1 mouse cellular context compared by ENCODE assay signal in genomic region chr3:96351623-96352022, GRCm38 (mm10). TPM values are rescaled to one million over a fixed set of nuclear protein-coding genes. Genes with fewer than 3 reads are reported as not detected.
"Had no signal": no experiment of that assay in that cellular context is flagged by ENCODE, and none has a peak within 500 bp of the region (broad histone marks: within the 10 kb centered on the region; RNA-seq: fewer than 3 reads in every experiment).

No protein-coding gene starts in this region.

RNA-seq across cellular contexts. Expression of gene Fcgr1, which starts 57.9 kb away (rescaled TPM):
- total RNA-seq: megakaryocyte-erythroid progenitor cell, adult 5-6 weeks had no signal
